Mouse (Mus musculus) stomach, postnatal 0 days (tissue): ENCODE data around the gene E330021D16Rik. TPM values are rescaled to one million over a fixed set of nuclear protein-coding genes. Genes with fewer than 3 reads are reported as not detected.

Experiments used
- ATAC-seq: fragments of 200-750 bp; cut with Nextera tagmentation; 2 replicates; pipeline ENCODE4 v1.8.0; 2017; ENCODE audit not compliant: low FRiP score, low TSS enrichment
- DNase-seq: peaks from one replicate; pipeline ENCODE4 v3.0.0-alpha.2; 2016; ENCODE audit warnings: low spot score
- H3K27ac ChIP-seq: fragments of 300-500 bp; sonication (generic); replicated peaks from 2 replicates; pipeline ENCODE4 v1.5.1; 2014; ENCODE audit warnings: mild to moderate bottlenecking, control low read depth
- H3K27me3 ChIP-seq: fragments of 300-500 bp; sonication (generic); 2 replicates; pipeline ENCODE4 v1.6.1; 2014; ENCODE audit warnings: low read length; ENCODE audit not compliant: control insufficient read depth, insufficient read depth
- H3K36me3 ChIP-seq: fragments of 300-500 bp; sonication (generic); 2 replicates; pipeline ENCODE4 v1.6.1; 2014; ENCODE audit warnings: low read length, mixed read lengths; ENCODE audit not compliant: control insufficient read depth, insufficient read depth
- H3K4me1 ChIP-seq: fragments of 300-500 bp; sonication (generic); replicated peaks from 2 replicates; pipeline ENCODE4 v1.6.1; 2014; ENCODE audit warnings: antibody characterized with exemption; ENCODE audit not compliant: control insufficient read depth, insufficient read depth
- H3K4me2 ChIP-seq: fragments of 300-500 bp; sonication (generic); replicated peaks from 2 replicates; pipeline ENCODE4 v1.6.1; 2014; ENCODE audit warnings: low read depth, mild to moderate bottlenecking, control low read depth, moderate library complexity
- H3K4me3 ChIP-seq: fragments of 300-500 bp; sonication (generic); 2 replicates; pipeline ENCODE4 v1.5.1; 2014; ENCODE audit warnings: low read depth, low read length, control low read depth
- H3K9ac ChIP-seq: fragments of 300-500 bp; sonication (generic); 2 replicates; pipeline ENCODE4 v1.6.1; 2014; ENCODE audit warnings: mild to moderate bottlenecking, low read length, control low read depth, mixed read lengths
- H3K9me3 ChIP-seq: fragments of 300-500 bp; sonication (generic); 2 replicates; pipeline ENCODE4 v1.6.1; 2016; ENCODE audit warnings: low read length; ENCODE audit not compliant: control insufficient read depth
- CTCF ChIP-seq: IDR thresholded peaks from 2 replicates; pipeline ENCODE4 v1.5.1; 2016; ENCODE audit warnings: antibody characterized with exemption, low read depth, mild to moderate bottlenecking, moderate library complexity
- EP300 ChIP-seq: optimal IDR thresholded peaks from 2 replicates; pipeline ENCODE3; 2016; ENCODE audit warnings: antibody characterized with exemption
- WGBS: fragments of 180-500 bp; shearing (Covaris S2); extraction: QIAGEN DNeasy Blood & Tissue Kit; methylation state at CpG from one replicate; pipeline ENCODE4 v1.1.7; 2014; 5-methylcytosine and 5-hydroxymethylcytosine counted together
- polyA plus RNA-seq: library from polyadenylated mRNA; unstranded; fragments of >200 nt; fragmentation: Nextera tagmentation; extraction: Ambion mirVana; gene quantifications from 2 replicates; pipeline ENCODE4 v1.2.1, GENCODE M21; 2015

Gene E330021D16Rik
- polyA plus RNA-seq, 1 experiment from 2014 or later, result not detected

GRCm38 (mm10) chr6:136433573-136433972 lies 18.2 kb upstream of the E330021D16Rik start:
- Histone ChIP-seq H3K27me3 (no peaks in the 10 kb centered on the region), H3K9me3 (no peaks in the 10 kb centered on the region), H3K36me3 (no peaks in the 10 kb centered on the region), H3K27ac (no peak overlapping the region), H3K9ac (no peak overlapping the region), H3K4me1 (no peaks in the 10 kb centered on the region), H3K4me2 (no peak overlapping the region), H3K4me3 (no peak overlapping the region)
- WGBS, result 83% methylated on average over 6 of the region's 6 CpGs
- DNase-seq, result no peak
- ATAC-seq, result no peak
- TF ChIP-seq CTCF (no peak), EP300 (no peak)

GRCm38 (mm10) chr6:136431896-136432248 lies 16.5 kb upstream of the E330021D16Rik start:
- Histone ChIP-seq H3K36me3 (no peaks in the 10 kb centered on the region), H3K9ac (no peak overlapping the region), H3K27me3 (no peaks in the 10 kb centered on the region), H3K4me3 (no peak overlapping the region), H3K4me2 (no peak overlapping the region), H3K4me1 (no peaks in the 10 kb centered on the region), H3K27ac (no peak overlapping the region), H3K9me3 (no peaks in the 10 kb centered on the region)
- WGBS, result 23% methylated on average over 7 of the region's 7 CpGs
- DNase-seq (no peak), ATAC-seq (no peak)
- no peak for TF ChIP-seq EP300
- no peak for TF ChIP-seq CTCF

- Histone ChIP-seq H3K9ac (no peak overlapping the region), H3K27ac (no peak overlapping the region), H3K4me1 (no peaks in the 10 kb centered on the region), H3K4me3 (no peak overlapping the region), H3K36me3 (no peaks in the 10 kb centered on the region), H3K27me3 (no peaks in the 10 kb centered on the region), H3K9me3 (no peaks in the 10 kb centered on the region), H3K4me2 (no peak overlapping the region)
- DNase-seq (no peak), ATAC-seq (no peak)
- 43% methylated on average over 10 of the region's 10 CpGs for WGBS
- TF ChIP-seq EP300, result no peak
- TF ChIP-seq CTCF, result no peak
These were observed 16.0 kb upstream of the E330021D16Rik start for GRCm38 (mm10) chr6:136431169-136431895.

DNA sequence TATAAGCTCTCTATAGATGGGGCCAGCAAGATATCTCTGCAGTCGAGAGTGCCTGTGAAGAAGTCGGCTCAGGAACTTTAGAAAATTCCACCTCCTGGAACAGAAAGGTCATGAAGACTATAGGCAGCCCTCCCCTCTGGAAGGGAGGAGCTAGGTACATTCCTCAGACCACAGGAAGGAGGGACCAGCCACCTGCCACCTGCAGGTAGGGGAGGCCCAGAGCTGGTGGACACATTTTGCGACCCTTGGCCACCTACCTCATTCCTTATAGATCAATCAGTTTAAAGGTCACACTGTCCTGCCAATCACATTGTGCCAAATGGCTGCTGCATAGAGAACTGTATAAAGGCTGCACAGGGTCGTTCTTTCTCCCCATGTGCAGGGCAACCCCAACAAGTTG lies 14.1 kb upstream of the E330021D16Rik start:
- TF ChIP-seq CTCF (0 out of 2 replicates have a peak, but pooled peaks have one; percentile 13), EP300 (no peak)
- peak; percentile 38; the same call in 1 of the 2 replicates for ATAC-seq
- H3K9ac ChIP-seq, result no peak overlapping the region
- no peaks in the 10 kb centered on the region for H3K36me3 ChIP-seq
- no peaks in the 10 kb centered on the region for H3K9me3 ChIP-seq
- no peak overlapping the region for H3K27ac ChIP-seq
- H3K4me3 ChIP-seq, result no peak overlapping the region
- no peaks in the 10 kb centered on the region for H3K27me3 ChIP-seq
- 28% methylated on average over 4 of the region's 4 CpGs for WGBS
- DNase-seq, result peak; percentile 35
- H3K4me1 ChIP-seq, result no peaks in the 10 kb centered on the region
- no peak overlapping the region for H3K4me2 ChIP-seq

DNA sequence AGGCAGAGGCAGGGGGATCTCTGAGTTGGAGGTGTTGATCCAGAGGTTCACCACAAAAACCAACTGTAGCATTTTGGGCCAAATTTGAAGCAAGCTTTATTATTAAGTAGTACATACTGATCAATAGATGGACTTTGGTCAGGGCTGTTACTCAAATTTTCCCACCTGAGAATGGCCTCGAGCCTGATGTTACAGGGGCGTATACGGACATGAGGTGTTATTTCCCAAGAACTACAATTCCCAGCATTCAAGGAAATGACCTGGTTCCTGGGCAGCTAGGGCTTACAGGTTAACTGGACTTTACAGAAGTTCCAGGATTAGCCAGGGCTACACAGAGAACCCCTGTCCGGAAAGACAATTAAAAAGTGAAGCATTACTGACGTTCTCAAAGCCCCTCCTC lies 13.0 kb upstream of the E330021D16Rik start:
- Histone ChIP-seq H3K27me3 (no peaks in the 10 kb centered on the region), H3K9ac (no peak overlapping the region), H3K36me3 (no peaks in the 10 kb centered on the region), H3K4me3 (no peak overlapping the region), H3K4me1 (no peaks in the 10 kb centered on the region), H3K9me3 (no peaks in the 10 kb centered on the region), H3K27ac (no peak overlapping the region), H3K4me2 (no peak overlapping the region)
- ATAC-seq, result no peak
- 84% methylated on average over 5 of the region's 5 CpGs for WGBS
- DNase-seq, result no peak
- TF ChIP-seq EP300 (no peak), CTCF (no peak)

DNA sequence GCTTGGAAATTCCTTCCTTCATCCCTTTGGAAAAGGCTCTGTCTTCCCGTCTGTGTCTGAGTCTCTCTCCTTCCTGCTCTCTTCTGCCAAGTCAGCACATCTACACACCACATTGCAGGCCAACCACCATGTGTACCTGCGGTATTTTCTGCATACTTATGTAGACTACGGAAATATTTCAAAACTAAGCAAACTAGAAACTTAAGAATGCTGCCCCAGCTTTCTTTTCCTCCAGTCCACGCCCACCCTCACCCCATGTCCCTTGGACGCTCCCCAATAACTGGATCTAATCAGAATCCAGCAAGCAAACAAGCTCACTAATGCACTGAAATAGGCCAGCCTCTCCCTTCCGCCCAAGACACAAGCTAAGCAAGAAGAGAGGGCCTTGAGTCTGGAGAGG lies 11.9 kb upstream of the E330021D16Rik start:
- ATAC-seq (peak; percentile 86), DNase-seq (peak; percentile 86)
- H3K4me2 ChIP-seq, result no peak overlapping the region
- H3K27ac ChIP-seq, result peak overlapping the region; percentile 78
- 30% methylated on average over 6 of the region's 6 CpGs for WGBS
- TF ChIP-seq EP300 (no peak), CTCF (no peak)
- no peak overlapping the region for H3K4me3 ChIP-seq
- H3K27me3 ChIP-seq, result no peaks in the 10 kb centered on the region
- no peaks in the 10 kb centered on the region for H3K36me3 ChIP-seq
- no peaks in the 10 kb centered on the region for H3K4me1 ChIP-seq
- H3K9ac ChIP-seq, result no peak overlapping the region
- H3K9me3 ChIP-seq, result no peaks in the 10 kb centered on the region
